Comparison of ENCODE assay signal across 8 mouse cellular contexts in the genomic region with DNA sequence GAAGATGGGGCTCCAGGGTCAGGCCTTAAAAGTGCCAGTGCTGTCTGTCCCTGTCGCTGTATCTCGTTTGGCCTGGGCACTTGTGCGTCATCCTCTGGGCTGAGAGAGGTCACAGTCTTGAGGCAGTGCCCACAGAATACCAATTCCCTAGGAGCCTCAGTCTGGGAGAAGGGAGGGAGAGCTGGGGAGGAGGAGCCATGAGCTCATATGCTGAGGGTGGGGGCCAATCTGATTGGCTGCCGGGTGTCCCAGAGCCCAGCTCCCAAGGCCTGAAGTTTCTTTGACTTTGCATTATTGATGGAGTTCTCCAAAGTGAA. TPM values are rescaled to one million over a fixed set of nuclear protein-coding genes. Genes with fewer than 3 reads are reported as not detected.
DNase-seq lines count a peak whose midpoint lies in the region; ATAC-seq lines count a peak whose summit lies in the region.
"Had no signal": no experiment of that assay in that cellular context is flagged by ENCODE, and none has a peak within 500 bp of the region (broad histone marks: within the 10 kb centered on the region; RNA-seq: fewer than 3 reads in every experiment).

No protein-coding gene starts in this region.

- H3K9me3 ChIP-seq in heart, embryonic 13.5 days: no peaks in the 10 kb centered on the region
- H3K9me3 ChIP-seq in midbrain, embryonic 13.5 days: no peaks in the 10 kb centered on the region

- peak overlapping the region; percentile 51; the same call in 1 of the 2 replicates for H3K4me3 ChIP-seq in heart, embryonic 13.5 days
- 0 out of 2 replicates have a peak overlapping the region, but pooled peaks have one; percentile 11 for H3K4me3 ChIP-seq in midbrain, embryonic 13.5 days (replicated peaks)

- peak; percentile 72 for DNase-seq in retina, postnatal 1 day
- DNase-seq in retina, embryonic 14.5 days (ENCODE audit: low spot score): no peak
- peak; percentile 67 for DNase-seq in embryo, embryonic 11 days
- no peak for DNase-seq in ovary, postnatal 10 days (ENCODE audit: low spot score)

- H3K9ac ChIP-seq in heart, embryonic 13.5 days: peak overlapping the region; percentile 84
- peak overlapping the region; percentile 28; the same call in 1 of the 2 replicates for H3K9ac ChIP-seq in midbrain, embryonic 13.5 days (replicated peaks)

- no peaks in the 10 kb centered on the region for H3K27me3 ChIP-seq in heart, embryonic 13.5 days (replicated peaks)
- H3K27me3 ChIP-seq in midbrain, embryonic 13.5 days: peaks cover 19% of the 10 kb centered on the region

- H3K36me3 ChIP-seq in heart, embryonic 13.5 days: peaks cover 5% of the 10 kb centered on the region
- H3K36me3 ChIP-seq in midbrain, embryonic 13.5 days: no peaks in the 10 kb centered on the region

- peak overlapping the region; percentile 78 for H3K4me2 ChIP-seq in heart, embryonic 13.5 days
- H3K4me2 ChIP-seq in midbrain, embryonic 13.5 days (replicated peaks): peak overlapping the region; percentile 32

- ATAC-seq in heart, embryonic 13.5 days (ENCODE audit: extremely low read depth, insufficient number of reproducible peaks, low FRiP score, low TSS enrichment): no peak
- ATAC-seq in midbrain, embryonic 13.5 days: 0 out of 2 replicates have a peak, but pooled peaks have one; percentile 46
- no peak for ATAC-seq in CD4-positive, CD25-positive, alpha-beta regulatory T cell, adult 4 months

- peaks cover 89% of the 10 kb centered on the region for H3K4me1 ChIP-seq in heart, embryonic 13.5 days
- peaks cover 39% of the 10 kb centered on the region for H3K4me1 ChIP-seq in midbrain, embryonic 13.5 days (replicated peaks)

- whole genome bisulfite sequencing in heart, embryonic 13.5 days: 23% methylated on average over 4 of the region's 4 CpGs
- WGBS in midbrain, embryonic 13.5 days: 11% methylated on average over 4 of the region's 4 CpGs

- H3K27ac ChIP-seq in heart, embryonic 13.5 days (replicated peaks): peak overlapping the region; percentile 63
- peak overlapping the region; percentile 68 for H3K27ac ChIP-seq in midbrain, embryonic 13.5 days

RNA-seq across cellular contexts. Expression of gene Usp2, which starts 5.7 kb away (rescaled TPM):
- polyA plus RNA-seq in heart, embryonic 13.5 days (2015; fragmentation: Nextera tagmentation; extraction: Ambion mirVana): 48.5 and 66.0 TPM in 2 replicates
- 4.5 and 8.3 TPM in 2 replicates for polyA plus RNA-seq in midbrain, embryonic 13.5 days (2015; fragmentation: Nextera tagmentation; extraction: Ambion mirVana)
- 1 to 10 TPM; 3.7 to 5.2 TPM for polyA plus RNA-seq in CD4-positive, CD25-positive, alpha-beta regulatory T cell, adult 4 months (2017; shearing (Covaris generic))

RNA-seq across cellular contexts. Expression of gene Mfrp, which starts 29.0 kb away (rescaled TPM):
- not detected in 2 replicates for polyA plus RNA-seq in heart, embryonic 13.5 days (2015; fragmentation: Nextera tagmentation; extraction: Ambion mirVana)
- polyA plus RNA-seq in midbrain, embryonic 13.5 days (2015; fragmentation: Nextera tagmentation; extraction: Ambion mirVana): 0.16 TPM in 1 of 2 replicates, not detected in the other
- not detected for polyA plus RNA-seq in CD4-positive, CD25-positive, alpha-beta regulatory T cell, adult 4 months (2017; shearing (Covaris generic))
- polyA plus RNA-seq: liver, embryonic 16.5 days had no signal

RNA-seq across cellular contexts. Expression of gene Thy1, which starts 29.4 kb away (rescaled TPM):
- polyA plus RNA-seq in heart, embryonic 13.5 days (2015; fragmentation: Nextera tagmentation; extraction: Ambion mirVana): 0.47 and 0.98 TPM in 2 replicates
- 0.30 and 0.52 TPM in 2 replicates for polyA plus RNA-seq in midbrain, embryonic 13.5 days (2015; fragmentation: Nextera tagmentation; extraction: Ambion mirVana)
- 100 to 1,000 TPM; 107 to 154 TPM for polyA plus RNA-seq in CD4-positive, CD25-positive, alpha-beta regulatory T cell, adult 4 months (2017; shearing (Covaris generic))

RNA-seq across cellular contexts. Expression of gene C1qtnf5, which starts 34.5 kb away (rescaled TPM):
- polyA plus RNA-seq in heart, embryonic 13.5 days (2015; fragmentation: Nextera tagmentation; extraction: Ambion mirVana): 1.1 and 2.1 TPM in 2 replicates
- 1.9 and 2.5 TPM in 2 replicates for polyA plus RNA-seq in midbrain, embryonic 13.5 days (2015; fragmentation: Nextera tagmentation; extraction: Ambion mirVana)
- polyA plus RNA-seq in CD4-positive, CD25-positive, alpha-beta regulatory T cell, adult 4 months (2017; shearing (Covaris generic)): not detected

RNA-seq across cellular contexts. Expression of gene Gm49380, which starts 40.7 kb away (rescaled TPM):
- not detected in 2 replicates for polyA plus RNA-seq in heart, embryonic 13.5 days (2015; fragmentation: Nextera tagmentation; extraction: Ambion mirVana)
- 0.24 and 0.36 TPM in 2 replicates for polyA plus RNA-seq in midbrain, embryonic 13.5 days (2015; fragmentation: Nextera tagmentation; extraction: Ambion mirVana)
- not detected for polyA plus RNA-seq in CD4-positive, CD25-positive, alpha-beta regulatory T cell, adult 4 months (2017; shearing (Covaris generic))
- polyA plus RNA-seq: liver, embryonic 16.5 days had no signal

Comparison
In these comparisons a context has a peak if more than half of its experiments do, and no peak if none do; other contexts are left out.
1. DNase-seq: peak in retina, postnatal 1 day (single experiment) and embryo, embryonic 11 days (single experiment); none in retina, embryonic 14.5 days (single experiment) and ovary, postnatal 10 days (single experiment).
2. RNA of gene Thy1, which starts 29.4 kb away (polyA plus RNA-seq): 107 to 154 TPM in CD4-positive, CD25-positive, alpha-beta regulatory T cell, adult 4 months; 0.47 to 0.98 TPM in heart, embryonic 13.5 days and 0.30 to 0.52 TPM in midbrain, embryonic 13.5 days; every median in the first group is over 10 times any median in the second.